ENCODE assay signal across 41 mouse cellular contexts in the genomic region with DNA sequence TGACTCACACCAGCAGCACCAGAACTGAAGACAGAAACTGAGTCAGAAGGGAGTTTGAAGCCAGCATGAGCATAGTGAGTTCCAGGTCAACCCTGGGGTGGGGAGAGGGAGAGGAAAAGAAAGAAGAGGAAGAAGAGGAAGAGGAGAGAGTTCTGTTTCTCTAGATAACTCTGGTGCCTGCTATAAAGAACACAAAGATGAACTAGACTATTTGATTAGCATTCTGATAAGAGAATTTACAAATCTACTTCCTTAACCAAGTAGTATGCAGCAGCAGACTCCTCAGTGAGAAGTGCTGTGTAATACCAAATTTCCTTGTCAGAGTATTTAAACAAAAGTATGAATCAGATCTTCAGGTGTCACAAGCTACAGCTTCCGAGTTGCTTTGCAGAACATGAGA. TPM values are rescaled to one million over a fixed set of nuclear protein-coding genes. Genes with fewer than 3 reads are reported as not detected.
"Had no signal": no experiment of that assay in that cellular context is flagged by ENCODE, and none has a peak within 500 bp of the region (broad histone marks: within the 10 kb centered on the region; RNA-seq: fewer than 3 reads in every experiment).

No protein-coding gene starts in this region.

- H3K27me3 ChIP-seq: limb, embryonic 15.5 days; liver, embryonic 12.5 days; liver, embryonic 13.5 days; liver, embryonic 15.5 days; lung, embryonic 15.5 days; midbrain, embryonic 12.5 days; midbrain, embryonic 13.5 days; midbrain, embryonic 15.5 days; neural tube, embryonic 12.5 days had no signal

- H3K27ac ChIP-seq: limb, embryonic 10.5 days; limb, embryonic 12.5 days; limb, embryonic 13.5 days; limb, embryonic 15.5 days; liver, embryonic 12.5 days; liver, embryonic 13.5 days; liver, embryonic 14.5 days; liver, embryonic 15.5 days; lung, embryonic 15.5 days; macrophage; midbrain, embryonic 10.5 days; midbrain, embryonic 12.5 days; midbrain, embryonic 13.5 days; midbrain, embryonic 15.5 days; neural tube, embryonic 12.5 days had no signal

- H3K9me3 ChIP-seq: limb, embryonic 10.5 days; limb, embryonic 12.5 days; limb, embryonic 13.5 days; limb, embryonic 15.5 days; liver, embryonic 12.5 days; liver, embryonic 13.5 days; liver, embryonic 15.5 days; lung, embryonic 15.5 days; megakaryocyte, embryonic 14.5 days; midbrain, embryonic 10.5 days; midbrain, embryonic 12.5 days; midbrain, embryonic 13.5 days; midbrain, embryonic 15.5 days; neural tube, embryonic 12.5 days had no signal

- H3K36me3 ChIP-seq: limb, embryonic 10.5 days; limb, embryonic 12.5 days; limb, embryonic 13.5 days; limb, embryonic 15.5 days; liver, embryonic 12.5 days; liver, embryonic 13.5 days; liver, embryonic 15.5 days; lung, embryonic 15.5 days; midbrain, embryonic 10.5 days; midbrain, embryonic 12.5 days; midbrain, embryonic 13.5 days; midbrain, embryonic 15.5 days; neural tube, embryonic 12.5 days had no signal

- H3K4me3 ChIP-seq: limb, embryonic 10.5 days; limb, embryonic 12.5 days; limb, embryonic 13.5 days; limb, embryonic 15.5 days; liver, embryonic 12.5 days; liver, embryonic 13.5 days; liver, embryonic 15.5 days; lung, embryonic 15.5 days; megakaryocyte, embryonic 14.5 days; midbrain, embryonic 10.5 days; midbrain, embryonic 12.5 days; midbrain, embryonic 13.5 days; midbrain, embryonic 15.5 days; myocyte; neural tube, embryonic 12.5 days had no signal

- DNase-seq: left cerebral cortex, postnatal 4 days; liver; liver, embryonic 13.5 days; liver, postnatal 0 days; lung, adult 18-20 months; lung, adult 2 months; lung, embryonic 14.5 days; lung, postnatal 10 days; lung, postnatal 14 days; lung, postnatal 4 days; midbrain, embryonic 14.5 days had no signal

- H3K4me1 ChIP-seq: limb, embryonic 12.5 days; limb, embryonic 13.5 days; limb, embryonic 15.5 days; liver, embryonic 12.5 days; liver, embryonic 13.5 days; liver, embryonic 15.5 days; lung, embryonic 15.5 days; midbrain, embryonic 10.5 days; midbrain, embryonic 12.5 days; midbrain, embryonic 15.5 days; neural tube, embryonic 12.5 days had no signal

- ATAC-seq: liver, embryonic 12.5 days; liver, postnatal 0 days; lung, postnatal 0 days; midbrain, embryonic 13.5 days; midbrain, embryonic 15.5 days; midbrain, embryonic 16.5 days had no signal

- H3K9ac ChIP-seq: limb, embryonic 12.5 days; limb, embryonic 13.5 days; limb, embryonic 15.5 days; liver, embryonic 12.5 days; liver, embryonic 13.5 days; liver, embryonic 14.5 days; liver, embryonic 15.5 days; liver, postnatal 0 days; lung, embryonic 14.5 days; lung, embryonic 15.5 days; midbrain, embryonic 12.5 days; midbrain, embryonic 13.5 days; midbrain, embryonic 15.5 days; neural tube, embryonic 12.5 days had no signal

RNA-seq across cellular contexts. Expression of a gene that starts 37.3 kb away (rescaled TPM):
- total RNA-seq: left cerebral cortex, adult 8-10 months; left cerebral cortex, postnatal 10 days; left cerebral cortex, postnatal 14 days; left cerebral cortex, postnatal 25 days; left cerebral cortex, postnatal 4 days; liver, adult 2 months; megakaryocyte progenitor cell, adult 5-6 weeks; megakaryocyte, adult 5-6 weeks; megakaryocyte-erythroid progenitor cell, adult 5-6 weeks; midbrain, postnatal 0 days; monocyte, adult 5-6 weeks had no signal
- polyA plus RNA-seq: liver, adult 2 months; liver, embryonic 13.5 days; liver, embryonic 15.5 days; liver, embryonic 16.5 days; liver, postnatal 0 days; lung, adult 2 months; lung, embryonic 14.5 days; lung, embryonic 15.5 days; lung, embryonic 16.5 days; lung, postnatal 0 days; macrophage; midbrain, embryonic 13.5 days; midbrain, embryonic 14.5 days; midbrain, embryonic 15.5 days; midbrain, embryonic 16.5 days; midbrain, postnatal 0 days had no signal
